Mouse (Mus musculus) olfactory bulb, adult 2 months (tissue): ENCODE results near the gene 0610030E20Rik. TPM values are rescaled to one million over a fixed set of nuclear protein-coding genes. Genes with fewer than 3 reads are reported as not detected.

ENCODE experiments used
- H3K27ac ChIP-seq: fragments of 200-500 bp; 2 replicates; pipeline ENCODE4 v1.5.1; 2012; ENCODE audit warnings: low read depth, low read length; ENCODE audit not compliant: insufficient read depth
- H3K4me1 ChIP-seq: fragments of 200-500 bp; 2 replicates; pipeline ENCODE4 v1.6.1; 2012; ENCODE audit warnings: low read length; ENCODE audit not compliant: control insufficient read depth, insufficient read depth
- H3K4me3 ChIP-seq: fragments of 200-500 bp; 2 replicates; pipeline ENCODE4 v1.5.1; 2012; ENCODE audit warnings: mild to moderate bottlenecking, low read depth, low read length, moderate library complexity; ENCODE audit not compliant: insufficient read depth
- CTCF ChIP-seq: fragments of 200-500 bp; IDR thresholded peaks from 2 replicates; pipeline ENCODE4 v1.5.1; 2012; ENCODE audit warnings: low read depth, mild to moderate bottlenecking, low read length, moderate library complexity; ENCODE audit not compliant: insufficient read depth
- POLR2A ChIP-seq: fragments of 200-500 bp; IDR thresholded peaks from 2 replicates; pipeline ENCODE4 v1.6.1; 2012; ENCODE audit warnings: mild to moderate bottlenecking, low read depth, low read length, moderate library complexity; ENCODE audit not compliant: insufficient read depth
- WGBS: fragments of 180-500 bp; shearing (Covaris S2); methylation state at CpG from one replicate; pipeline ENCODE4 v1.1.7; 2018; 5-methylcytosine and 5-hydroxymethylcytosine counted together
- polyA plus RNA-seq: library from polyadenylated mRNA; stranded (reverse); fragments of >200 nt; gene quantifications from 2 replicates; pipeline ENCODE4 v1.2.4, GENCODE M21; 2012; ENCODE audit warnings: low replicate concordance; ENCODE audit not compliant: missing spikeins, insufficient read depth, insufficient read length

Gene 0610030E20Rik
- polyA plus RNA-seq, 1 experiment = not detected

GRCm38 (mm10) chr6:72364009-72364408 lies 16.9 kb downstream of the 0610030E20Rik start:
- Histone ChIP-seq H3K4me1 (peaks cover 11% of the 10 kb centered on the region), H3K4me3 (no peak overlapping the region), H3K27ac (no peak overlapping the region)
- 43% methylated on average over 7 of the region's 7 CpGs for WGBS
- TF ChIP-seq POLR2A = no peak
- no peak for TF ChIP-seq CTCF

- no peak overlapping the region for H3K27ac ChIP-seq
- WGBS = 71% methylated on average over 6 of the region's 6 CpGs
- peaks cover 11% of the 10 kb centered on the region for H3K4me1 ChIP-seq
- H3K4me3 ChIP-seq = no peak overlapping the region
- TF ChIP-seq POLR2A (no peak), CTCF (no peak)
Observed at GRCm38 (mm10) chr6:72364985-72365384, 17.9 kb downstream of the 0610030E20Rik start.

- 66% methylated on average over 3 of the region's 3 CpGs for WGBS
- Histone ChIP-seq H3K27ac (no peak overlapping the region), H3K4me1 (peaks cover 5% of the 10 kb centered on the region; the same call in 1 of the 2 replicates), H3K4me3 (no peak overlapping the region)
- TF ChIP-seq POLR2A (no peak), CTCF (no peak)
Observed at GRCm38 (mm10) chr6:72366304-72366703, 19.2 kb downstream of the 0610030E20Rik start.

- WGBS = 71% methylated on average over 4 of the region's 4 CpGs
- TF ChIP-seq POLR2A = no peak
- TF ChIP-seq CTCF = no peak
- Histone ChIP-seq H3K27ac (no peak within 1 kb of the TSS), H3K4me1 (peaks cover 8% of the 10 kb centered on the region; the same call in 1 of the 2 replicates), H3K4me3 (no peak within 1 kb of the TSS)
Observed at GRCm38 (mm10) chr6:72366844-72367443, 19.8 kb downstream of the 0610030E20Rik start, which contains the start of gene Rnf181. TSS of gene Rnf181 (minus strand) at chr6:72366956.

- 78% methylated on average over 4 of the region's 4 CpGs for WGBS
- Histone ChIP-seq H3K4me1 (peaks cover 8% of the 10 kb centered on the region; the same call in 1 of the 2 replicates), H3K4me3 (no peak overlapping the region), H3K27ac (no peak overlapping the region)
- no peak for TF ChIP-seq CTCF
- no peak for TF ChIP-seq POLR2A
Observed at GRCm38 (mm10) chr6:72367460-72367974, 20.4 kb downstream of the 0610030E20Rik start.

GRCm38 (mm10) chr6:72369557-72369956 lies 22.4 kb downstream of the 0610030E20Rik start:
- Histone ChIP-seq H3K27ac (no peak overlapping the region), H3K4me3 (no peak overlapping the region), H3K4me1 (peaks cover 8% of the 10 kb centered on the region; the same call in 1 of the 2 replicates)
- no peak for TF ChIP-seq POLR2A
- TF ChIP-seq CTCF = no peak
- 93% methylated on average over 4 of the region's 4 CpGs for WGBS

GRCm38 (mm10) chr6:72370091-72370490 lies 23.0 kb downstream of the 0610030E20Rik start:
- WGBS = 84% methylated on average over 12 of the region's 12 CpGs
- no peak overlapping the region for H3K27ac ChIP-seq
- no peak overlapping the region for H3K4me3 ChIP-seq

GRCm38 (mm10) chr6:72371147-72371546 lies 24.0 kb downstream of the 0610030E20Rik start:
- Histone ChIP-seq H3K4me1 (peaks cover 8% of the 10 kb centered on the region; the same call in 1 of the 2 replicates), H3K27ac (no peak overlapping the region), H3K4me3 (no peak overlapping the region)
- TF ChIP-seq POLR2A (no peak), CTCF (no peak)
- 39% methylated on average over 5 of the region's 5 CpGs for WGBS

More at GRCm38 (mm10) chr6:72370091-72370490, 23.0 kb downstream of the 0610030E20Rik start:
- H3K4me1 ChIP-seq = peaks cover 8% of the 10 kb centered on the region; the same call in 1 of the 2 replicates
- TF ChIP-seq POLR2A (no peak), CTCF (no peak)

GRCm38 (mm10) chr6:72371571-72371970 lies 24.5 kb downstream of the 0610030E20Rik start:
- Histone ChIP-seq H3K27ac (no peak overlapping the region), H3K4me3 (no peak overlapping the region), H3K4me1 (peaks cover 8% of the 10 kb centered on the region; the same call in 1 of the 2 replicates)
- TF ChIP-seq POLR2A (no peak), CTCF (no peak)
- 24% methylated on average over 1 of the region's 1 CpGs for WGBS
